Mouse (Mus musculus) C2C12 (cell line): ENCODE measurements around the gene Slc13a3. TPM values are rescaled to one million over a fixed set of nuclear protein-coding genes. Genes with fewer than 3 reads are reported as not detected.

Experiments used
- H3K27me3 ChIP-seq: one replicate; pipeline ENCODE4 v1.6.1; 2011; ENCODE audit not compliant: control insufficient read depth, insufficient read depth, insufficient read length
- H3K36me3 ChIP-seq: one replicate; pipeline ENCODE4 v1.6.1; 2011; ENCODE audit not compliant: control insufficient read depth, insufficient read depth
- H3K4me3 ChIP-seq: one replicate; pipeline ENCODE4 v1.5.1; 2011; ENCODE audit warnings: mild to moderate bottlenecking, control low read depth; ENCODE audit not compliant: poor library complexity, insufficient read depth, severe bottlenecking
- H3K79me2 ChIP-seq: one replicate; pipeline ENCODE4 v1.6.1; 2011; ENCODE audit not compliant: control insufficient read depth, insufficient read depth
- H3K79me3 ChIP-seq: one replicate; pipeline ENCODE4 v1.6.1; 2011; ENCODE audit warnings: low read depth, control low read depth
- H3ac ChIP-seq: one replicate; pipeline ENCODE3; 2011; ENCODE audit warnings: low read depth; ENCODE audit not compliant: control insufficient read depth, insufficient read length
- CEBPB ChIP-seq: IDR thresholded peaks from one replicate; pipeline ENCODE4 v1.6.1; 2011; ENCODE audit warnings: low read depth, mild to moderate bottlenecking, control low read depth, moderate library complexity
- CTCF ChIP-seq: IDR thresholded peaks from one replicate; pipeline ENCODE4 v1.5.1; 2011; ENCODE audit not compliant: control insufficient read depth, insufficient read depth, insufficient read length
- FOSL1 ChIP-seq: IDR thresholded peaks from one replicate; pipeline ENCODE4 v1.8.0; 2011; ENCODE audit warnings: mild to moderate bottlenecking, low read length; ENCODE audit not compliant: poor library complexity, insufficient read depth, severe bottlenecking
- MAX ChIP-seq: IDR thresholded peaks from one replicate; pipeline ENCODE4 v1.6.1; 2011; ENCODE audit warnings: mild to moderate bottlenecking, control low read depth
- MYOD1 ChIP-seq: IDR thresholded peaks from one replicate; pipeline ENCODE4 v1.6.1; 2011; ENCODE audit warnings: low read depth; ENCODE audit not compliant: control insufficient read depth, insufficient read length
- MYOG ChIP-seq: IDR thresholded peaks from one replicate; pipeline ENCODE4 v1.6.1; 2011; ENCODE audit not compliant: control insufficient read depth, insufficient read length; ENCODE audit errors: extremely low read depth
- USF1 ChIP-seq: IDR thresholded peaks from one replicate; pipeline ENCODE4 v1.6.1; 2011; ENCODE audit warnings: low read depth, mild to moderate bottlenecking, control low read depth, moderate library complexity
- polyA plus RNA-seq: library from polyadenylated mRNA; unstranded; fragments of >200 nt; fragmentation: generic; extraction: Trizol; gene quantifications from one replicate; pipeline ENCODE4 v1.2.1, GENCODE M21; 2012; ENCODE audit warnings: missing spikeins

Slc13a3 gene
- polyA plus RNA-seq, 1 experiment = not detected

DNA sequence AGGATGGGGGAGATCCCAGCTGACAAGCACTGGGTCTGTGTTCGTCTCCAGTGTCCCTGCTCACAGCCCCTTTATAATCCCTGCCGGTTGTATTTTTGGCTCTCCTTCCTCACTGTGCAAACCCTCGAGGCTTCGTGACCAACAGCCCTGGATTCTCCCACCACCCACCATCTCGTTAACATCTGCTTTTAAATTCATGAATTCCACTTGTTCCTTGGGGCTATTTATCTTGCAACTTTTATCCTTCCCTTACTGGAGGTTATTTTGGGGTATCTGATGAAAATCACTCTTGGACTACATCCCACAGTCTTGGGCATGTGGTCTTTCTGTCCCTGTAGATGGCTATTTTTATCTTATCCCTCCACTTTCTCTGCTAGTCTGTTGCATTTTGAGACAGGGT, 37.4 kb upstream of the Slc13a3 start:
- Histone ChIP-seq H3K27me3 (peaks cover 40% of the 10 kb centered on the region), H3K36me3 (no peaks in the 10 kb centered on the region), H3K79me3 (no peaks in the 10 kb centered on the region), H3ac (no peak overlapping the region), H3K4me3 (no peak overlapping the region), H3K79me2 (no peaks in the 10 kb centered on the region)
- TF ChIP-seq MAX = no peak
- TF ChIP-seq MYOD1 = no peak
- no peak for TF ChIP-seq CEBPB
- no peak for TF ChIP-seq USF1
- no peak for TF ChIP-seq MYOG
- no peak for TF ChIP-seq CTCF
- no peak for TF ChIP-seq FOSL1

GRCm38 (mm10) chr2:165509686-165510085, 36.7 kb upstream of the Slc13a3 start:
- no peaks in the 10 kb centered on the region for H3K79me2 ChIP-seq
- no peaks in the 10 kb centered on the region for H3K79me3 ChIP-seq
- H3ac ChIP-seq = no peak overlapping the region
- no peak for TF ChIP-seq USF1
- no peak for TF ChIP-seq MYOG
- no peak for TF ChIP-seq MAX
- TF ChIP-seq FOSL1 = no peak
- no peak for TF ChIP-seq CEBPB
- TF ChIP-seq MYOD1 = no peak
- TF ChIP-seq CTCF = no peak
- H3K4me3 ChIP-seq = no peak overlapping the region
- H3K27me3 ChIP-seq = peaks cover 38% of the 10 kb centered on the region
- no peaks in the 10 kb centered on the region for H3K36me3 ChIP-seq

DNA sequence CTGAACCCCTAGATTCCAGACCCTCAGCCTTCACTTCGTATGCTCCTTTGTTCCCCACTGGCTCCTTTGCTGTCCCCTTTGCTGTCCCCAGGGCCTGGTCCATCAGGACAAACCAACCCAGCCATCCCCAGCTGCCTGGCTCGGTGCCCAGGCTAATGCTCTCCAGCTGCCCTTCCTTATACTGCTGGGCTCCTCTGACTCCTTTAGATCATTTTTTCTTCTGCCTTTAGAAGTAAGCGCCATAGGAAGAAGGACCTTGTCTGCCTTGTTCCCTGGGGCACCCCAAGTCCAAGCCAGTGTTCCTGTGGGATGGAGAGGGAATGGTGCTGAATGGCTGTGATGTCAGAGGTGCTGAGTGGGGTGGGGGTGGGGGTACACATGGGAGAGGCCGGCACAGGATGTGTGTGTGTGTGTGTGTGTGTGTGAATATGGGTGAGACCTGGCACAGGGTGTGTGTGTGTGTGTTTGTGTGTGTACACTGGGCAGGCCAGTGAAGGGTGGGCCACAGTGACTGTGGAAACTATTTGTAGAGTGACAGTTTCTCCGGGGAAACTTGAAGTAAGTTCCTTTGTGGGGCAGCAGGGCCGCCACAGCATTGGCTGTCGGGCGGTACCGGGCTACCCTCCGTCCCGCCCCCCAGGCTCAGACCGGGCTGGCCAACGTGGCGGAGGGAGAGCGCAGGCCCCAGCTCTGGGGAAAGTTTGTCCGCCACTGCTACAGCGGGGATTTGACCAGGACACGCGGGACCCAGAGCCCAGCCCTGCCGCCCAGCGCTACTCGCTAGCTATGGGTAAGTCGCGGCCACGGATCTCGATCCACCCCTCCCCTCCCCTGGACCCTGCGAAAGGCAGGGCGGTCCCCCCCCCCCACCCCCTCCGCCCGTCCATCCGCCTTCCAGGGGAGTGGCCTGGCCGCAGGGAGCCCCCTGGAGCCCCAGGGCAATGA, 30.5 kb upstream of the Slc13a3 start, which contains the start of gene Slc2a10:
Slc2a10 (plus strand) TSS at position 529 of the 945 bp plus-strand sequence.
- Histone ChIP-seq H3K79me3 (no peaks in the 10 kb centered on the region), H3K4me3 (no peak within 1 kb of the TSS), H3ac (no peak within 1 kb of the TSS), H3K36me3 (no peaks in the 10 kb centered on the region), H3K27me3 (peaks cover 58% of the 10 kb centered on the region), H3K79me2 (no peaks in the 10 kb centered on the region)
- no peak for TF ChIP-seq FOSL1
- no peak for TF ChIP-seq MAX
- no peak for TF ChIP-seq MYOG
- TF ChIP-seq CTCF = no peak
- no peak for TF ChIP-seq CEBPB
- TF ChIP-seq MYOD1 = no peak
- TF ChIP-seq USF1 = no peak

GRCm38 (mm10) chr2:165498816-165499215, 25.8 kb upstream of the Slc13a3 start:
- Histone ChIP-seq H3K36me3 (no peaks in the 10 kb centered on the region), H3K4me3 (no peak overlapping the region), H3K27me3 (peaks cover 35% of the 10 kb centered on the region), H3ac (no peak overlapping the region), H3K79me3 (no peaks in the 10 kb centered on the region), H3K79me2 (no peaks in the 10 kb centered on the region)
- TF ChIP-seq MYOG = no peak
- no peak for TF ChIP-seq MAX
- TF ChIP-seq USF1 = no peak
- no peak for TF ChIP-seq FOSL1
- no peak for TF ChIP-seq MYOD1
- TF ChIP-seq CEBPB = no peak
- no peak for TF ChIP-seq CTCF

- Histone ChIP-seq H3K79me2 (peaks cover 9% of the 10 kb centered on the region), H3K36me3 (no peaks in the 10 kb centered on the region), H3K79me3 (peaks cover under 1% of the 10 kb centered on the region), H3K4me3 (no peak overlapping the region), H3ac (no peak overlapping the region), H3K27me3 (peaks cover 25% of the 10 kb centered on the region)
- TF ChIP-seq CEBPB = no peak
Observed at GRCm38 (mm10) chr2:165497706-165498275, 24.8 kb upstream of the Slc13a3 start.

GRCm38 (mm10) chr2:165496251-165496650, 23.2 kb upstream of the Slc13a3 start:
- H3K27me3 ChIP-seq = peaks cover 20% of the 10 kb centered on the region
- no peak overlapping the region for H3K4me3 ChIP-seq
- H3K79me2 ChIP-seq = peaks cover 21% of the 10 kb centered on the region
- no peaks in the 10 kb centered on the region for H3K36me3 ChIP-seq
- no peak overlapping the region for H3ac ChIP-seq
- TF ChIP-seq CTCF = no peak
- no peak for TF ChIP-seq CEBPB
- no peak for TF ChIP-seq USF1
- TF ChIP-seq MAX = no peak
- TF ChIP-seq MYOG = no peak
- peaks cover 8% of the 10 kb centered on the region for H3K79me3 ChIP-seq
